Mouse (Mus musculus) ES-E14 (cell line): Measurements from ENCODE around the gene Msi1. TPM values are rescaled to one million over a fixed set of nuclear protein-coding genes. Genes with fewer than 3 reads are reported as not detected.

Experiments
- DNase-seq: peaks from one replicate; pipeline ENCODE4 v3.0.0-alpha.2; 2013; ENCODE audit warnings: low read depth, low spot score
- H3K27ac ChIP-seq: 2 replicates; pipeline ENCODE4 v1.5.1; 2012; ENCODE audit warnings: low read depth, mild to moderate bottlenecking, low read length, moderate library complexity, mixed read lengths; ENCODE audit not compliant: poor library complexity, insufficient read depth, severe bottlenecking
- H3K36me3 ChIP-seq: 2 replicates; pipeline ENCODE4 v1.6.1; 2012; ENCODE audit warnings: mild to moderate bottlenecking, low read length, moderate library complexity, mixed read lengths; ENCODE audit not compliant: control insufficient read depth, poor library complexity, insufficient read depth, severe bottlenecking
- H3K4me1 ChIP-seq, 2 experiments: fragments of 150-350 bp in 1 of 2; sonication (generic) in 1 of 2; 2 replicates each; pipeline ENCODE4 v1.6.1; 2012; ENCODE audit warnings: low read length in 2 of 2, mild to moderate bottlenecking in 1 of 2, mixed read lengths in 1 of 2; ENCODE audit not compliant: control insufficient read depth in 2 of 2, insufficient read depth in 2 of 2, poor library complexity in 1 of 2
- H3K4me3 ChIP-seq, 2 experiments: fragments of 150-350 bp in 1 of 2; sonication (generic) in 1 of 2; 2 replicates each; pipeline ENCODE4 v1.5.1; 2012; ENCODE audit warnings: low read length in 2 of 2, low read depth in 1 of 2, mild to moderate bottlenecking in 1 of 2, mixed read lengths in 1 of 2; ENCODE audit not compliant: insufficient read depth in 1 of 2, poor library complexity in 1 of 2, severe bottlenecking in 1 of 2
- H3K9ac ChIP-seq: 2 replicates; pipeline ENCODE4 v1.6.1; 2012; ENCODE audit warnings: low read depth, mild to moderate bottlenecking, low read length, mixed read lengths; ENCODE audit not compliant: poor library complexity, insufficient read depth, severe bottlenecking
- H3K9me3 ChIP-seq: fragments of 150-350 bp; sonication (generic); 2 replicates; pipeline ENCODE4 v1.6.1; 2012; ENCODE audit warnings: low read depth, mild to moderate bottlenecking, low read length; ENCODE audit not compliant: control insufficient read depth, insufficient read depth
- CHD2 ChIP-seq: IDR thresholded peaks from 2 replicates; pipeline ENCODE4 v1.6.1; 2014; ENCODE audit warnings: mild to moderate bottlenecking, low read depth, low read length, inconsistent platforms
- HCFC1 ChIP-seq: IDR thresholded peaks from 2 replicates; pipeline ENCODE4 v1.6.1; 2012; ENCODE audit warnings: low read length, inconsistent platforms, borderline replicate concordance; ENCODE audit not compliant: insufficient read depth
- MAFK ChIP-seq: IDR thresholded peaks from 2 replicates; pipeline ENCODE4 v1.6.1; 2014; ENCODE audit warnings: mild to moderate bottlenecking, low read depth, low read length, inconsistent platforms; ENCODE audit not compliant: insufficient read depth
- ZC3H11A ChIP-seq: IDR thresholded peaks from 2 replicates; pipeline ENCODE4 v1.6.1; 2012; ENCODE audit warnings: low read depth, mild to moderate bottlenecking, inconsistent platforms, low read length, borderline replicate concordance
- ZNF384 ChIP-seq: IDR thresholded peaks from 2 replicates; pipeline ENCODE4 v1.6.1; 2012; ENCODE audit warnings: low read depth, low read length, inconsistent platforms
- in situ Hi-C, 2 experiments: fragments of 600-800 bp; cut with MboI; formaldehyde crosslinking; loops; one replicate each; pipeline ENCODE4 v1.15.1; 2025; ENCODE audit warnings: low sequenced_read_pairs in 2 of 2, inconsistent platforms in 1 of 2; ENCODE audit not compliant: unreplicated experiment in 2 of 2
- total RNA-seq: library from RNA; depleted of rRNA; stranded (reverse); fragments of 300-350 nt; gene quantifications from 2 replicates; pipeline ENCODE4 v1.2.3, GENCODE M21; 2012; rRNA removed

Gene Msi1
- 5.6 and 9.0 TPM in 2 replicates for total RNA-seq

GRCm38 (mm10) chr5:115429359-115430186 is at the start of gene Msi1:
Msi1 (plus strand) TSS chr5:115429599.
- no peaks in the 10 kb centered on the region; the same call in 1 of the 2 replicates for H3K36me3 ChIP-seq
- in situ Hi-C loops = no loop called here
- TF ChIP-seq ZNF384 (no peak), ZC3H11A (no peak), CHD2 (no peak), HCFC1 (no peak), MAFK (no peak)

GRCm38 (mm10) chr5:115391935-115392334 is 37.5 kb upstream of the Msi1 start:
- no peak overlapping the region for H3K27ac ChIP-seq
- no peak for DNase-seq
- no peaks in the 10 kb centered on the region for H3K9me3 ChIP-seq
- no peak overlapping the region for H3K4me3 ChIP-seq
- H3K9ac ChIP-seq = no peak overlapping the region
- H3K4me1 ChIP-seq = peaks cover 4 to 19% of the 10 kb centered on the region in 2 experiments
- in situ Hi-C loops = no loop called here
- no peak for TF ChIP-seq ZNF384
- TF ChIP-seq HCFC1 = no peak
- TF ChIP-seq MAFK = no peak
- no peak for TF ChIP-seq CHD2
- TF ChIP-seq ZC3H11A = no peak
- H3K36me3 ChIP-seq = no peaks in the 10 kb centered on the region

More at GRCm38 (mm10) chr5:115429359-115430186, at the start of gene Msi1:
- H3K4me3 ChIP-seq = peak within 1 kb of the TSS; percentile 93 to 99
- H3K9ac ChIP-seq = peak within 1 kb of the TSS; percentile 89
- DNase-seq = no peak
- no peaks in the 10 kb centered on the region for H3K9me3 ChIP-seq
- no peak within 1 kb of the TSS for H3K27ac ChIP-seq
- peaks cover 7 to 13% of the 10 kb centered on the region in 2 experiments; a peak in 3 of 4 replicates for H3K4me1 ChIP-seq

GRCm38 (mm10) chr5:115392969-115393368 is 36.4 kb upstream of the Msi1 start:
- no peaks in the 10 kb centered on the region for H3K36me3 ChIP-seq
- H3K9ac ChIP-seq = no peak overlapping the region
- H3K9me3 ChIP-seq = no peaks in the 10 kb centered on the region
- in situ Hi-C loops = no loop called here
- H3K27ac ChIP-seq = no peak overlapping the region
- TF ChIP-seq ZC3H11A = no peak
- TF ChIP-seq MAFK = no peak
- no peak for TF ChIP-seq HCFC1
- TF ChIP-seq ZNF384 = no peak
- no peak for TF ChIP-seq CHD2
- H3K4me1 ChIP-seq = peaks cover 4 to 25% of the 10 kb centered on the region in 2 experiments
- DNase-seq = no peak
- H3K4me3 ChIP-seq = no peak overlapping the region

GRCm38 (mm10) chr5:115394223-115394622 is 35.2 kb upstream of the Msi1 start:
- TF ChIP-seq MAFK = no peak
- H3K4me3 ChIP-seq = no peak overlapping the region
- H3K4me1 ChIP-seq = peaks cover 4 to 25% of the 10 kb centered on the region in 2 experiments
- no peaks in the 10 kb centered on the region for H3K36me3 ChIP-seq
- DNase-seq = no peak
- no peak overlapping the region for H3K27ac ChIP-seq
- no peak overlapping the region for H3K9ac ChIP-seq
- in situ Hi-C loops = no loop called here
- no peaks in the 10 kb centered on the region for H3K9me3 ChIP-seq
